Mouse (Mus musculus) cerebellum, adult 2 months (tissue): ENCODE data around the gene Tbc1d10b.

Source experiments
- CTCF ChIP-seq: fragments of 200-500 bp; IDR thresholded peaks from 2 replicates; pipeline ENCODE4 v1.5.1; 2011; ENCODE audit warnings: low read depth, mild to moderate bottlenecking, control low read depth, low read length, moderate library complexity, borderline replicate concordance; ENCODE audit not compliant: insufficient read depth
- POLR2A ChIP-seq: fragments of 200-500 bp; IDR thresholded peaks from 2 replicates; pipeline ENCODE4 v1.6.1; 2011; ENCODE audit warnings: low read length, control low read depth, borderline replicate concordance; ENCODE audit not compliant: insufficient read depth

GRCm38 (mm10) chr7:127209851-127210250 is 1.6 kb upstream of the Tbc1d10b start:
- TF ChIP-seq CTCF (no peak), POLR2A (no peak)
